Mouse (Mus musculus) erythroblast, embryonic 14.5 days (primary cell): ENCODE measurements around the gene Prss44. TPM values are rescaled to one million over a fixed set of nuclear protein-coding genes. Genes with fewer than 3 reads are reported as not detected.
"Not testable (repeated sequence)": the region's sequence is repeated elsewhere in the genome, so short reads cannot be mapped to it uniquely, and the experiment has no call there.

Experiments used
- H3K27me3 ChIP-seq: 2 replicates; pipeline ENCODE4 v1.6.1; 2012; ENCODE audit warnings: inconsistent platforms; ENCODE audit not compliant: control insufficient read depth
- H3K36me3 ChIP-seq: 2 replicates; pipeline ENCODE4 v1.6.1; 2012; ENCODE audit warnings: mild to moderate bottlenecking, inconsistent platforms; ENCODE audit not compliant: control insufficient read depth
- H3K4me1 ChIP-seq: 2 replicates; pipeline ENCODE4 v1.6.1; 2012; ENCODE audit warnings: inconsistent platforms; ENCODE audit not compliant: control insufficient read depth
- H3K4me3 ChIP-seq: replicated peaks from 2 replicates; pipeline ENCODE3; 2012; ENCODE audit warnings: moderate library complexity, mild to moderate bottlenecking, inconsistent platforms
- H3K9me3 ChIP-seq: 2 replicates; pipeline ENCODE4 v1.6.1; 2012; ENCODE audit warnings: low read length, inconsistent platforms, mixed read lengths; ENCODE audit not compliant: control insufficient read depth
- GATA1 ChIP-seq: IDR thresholded peaks from 2 replicates; pipeline ENCODE4 v1.6.1; 2012; ENCODE audit warnings: low read length, inconsistent platforms, mixed read lengths
- TAL1 ChIP-seq: IDR thresholded peaks from 3 replicates; pipeline ENCODE4 v1.6.1; 2012; ENCODE audit warnings: low read length, inconsistent platforms, mixed read lengths
- polyA plus RNA-seq: library from polyadenylated mRNA; stranded (reverse); fragments of >175 nt; gene quantifications from 2 replicates; pipeline ENCODE4 v1.2.3, GENCODE M21; 2012

Gene Prss44
- polyA plus RNA-seq, 1 experiment = 0.02 TPM

GRCm38 (mm10) chr9:110783611-110784010, 30.2 kb upstream of the Prss44 start:
- TF ChIP-seq GATA1 (no peak), TAL1 (no peak)
- Histone ChIP-seq H3K27me3 (peaks cover 29% of the 10 kb centered on the region), H3K4me3 (no peak overlapping the region), H3K36me3 (no peaks in the 10 kb centered on the region), H3K9me3 (peaks cover 2% of the 10 kb centered on the region), H3K4me1 (peaks cover 12% of the 10 kb centered on the region)

GRCm38 (mm10) chr9:110788169-110788568, 25.6 kb upstream of the Prss44 start:
- Histone ChIP-seq H3K4me1 (no peaks in the 10 kb centered on the region), H3K36me3 (no peaks in the 10 kb centered on the region), H3K27me3 (peaks cover under 1% of the 10 kb centered on the region; the same call in 1 of the 2 replicates), H3K4me3 (no peak overlapping the region), H3K9me3 (peaks cover 2% of the 10 kb centered on the region)
- TF ChIP-seq TAL1 = no peak
- TF ChIP-seq GATA1 = no peak

DNA sequence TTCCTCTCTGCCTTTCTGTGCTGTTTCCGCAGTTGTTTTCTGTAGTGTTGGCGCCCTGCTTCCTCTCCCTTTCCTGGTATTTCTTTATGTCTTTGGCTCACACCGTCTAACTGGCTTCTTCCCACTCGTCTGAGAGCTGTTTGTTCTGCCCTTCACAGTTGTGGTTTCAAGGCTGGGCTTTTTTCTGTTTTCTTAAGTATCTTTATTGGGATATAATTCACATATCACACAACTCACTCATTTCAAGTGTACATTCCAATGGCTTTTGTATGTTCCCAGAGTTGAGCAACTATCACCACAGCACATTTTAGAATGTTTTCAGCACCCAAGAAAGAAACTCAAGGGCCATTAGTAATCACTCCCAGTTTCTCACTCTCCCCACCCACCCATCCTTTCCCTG, 23.3 kb upstream of the Prss44 start:
- no peak for TF ChIP-seq TAL1
- TF ChIP-seq GATA1 = no peak
- H3K4me3 ChIP-seq = no peak overlapping the region
- H3K4me1 ChIP-seq = peaks cover 2% of the 10 kb centered on the region; the same call in 1 of the 2 replicates
- H3K9me3 ChIP-seq = peaks cover 2% of the 10 kb centered on the region
- no peaks in the 10 kb centered on the region for H3K27me3 ChIP-seq
- H3K36me3 ChIP-seq = no peaks in the 10 kb centered on the region

DNA sequence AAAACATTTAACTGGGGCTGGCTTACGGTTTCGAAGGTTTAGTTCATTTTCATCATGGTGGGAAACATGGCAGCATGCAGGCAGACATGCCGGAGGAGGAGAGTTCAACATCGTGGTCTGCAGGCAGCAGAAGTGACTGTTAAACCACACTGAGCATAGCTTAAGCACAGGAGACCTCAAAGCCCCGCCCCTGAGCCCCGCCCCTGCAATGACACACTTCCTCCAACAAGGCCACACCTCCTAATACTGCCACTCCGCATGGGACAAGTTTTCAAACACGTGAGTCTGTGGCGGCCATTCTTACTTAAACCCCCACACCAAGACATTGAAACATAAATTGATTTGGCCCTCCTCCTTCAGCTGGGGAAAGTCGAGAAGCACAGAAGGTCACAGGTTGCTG, 16.8 kb upstream of the Prss44 start:
- H3K9me3 ChIP-seq = no peaks in the 10 kb centered on the region
- peaks cover 2% of the 10 kb centered on the region; the same call in 1 of the 2 replicates for H3K4me1 ChIP-seq
- no peaks in the 10 kb centered on the region for H3K36me3 ChIP-seq
- TF ChIP-seq GATA1 (no peak), TAL1 (no peak)
- H3K27me3 ChIP-seq = no peaks in the 10 kb centered on the region
- H3K4me3 ChIP-seq = no peak overlapping the region

DNA sequence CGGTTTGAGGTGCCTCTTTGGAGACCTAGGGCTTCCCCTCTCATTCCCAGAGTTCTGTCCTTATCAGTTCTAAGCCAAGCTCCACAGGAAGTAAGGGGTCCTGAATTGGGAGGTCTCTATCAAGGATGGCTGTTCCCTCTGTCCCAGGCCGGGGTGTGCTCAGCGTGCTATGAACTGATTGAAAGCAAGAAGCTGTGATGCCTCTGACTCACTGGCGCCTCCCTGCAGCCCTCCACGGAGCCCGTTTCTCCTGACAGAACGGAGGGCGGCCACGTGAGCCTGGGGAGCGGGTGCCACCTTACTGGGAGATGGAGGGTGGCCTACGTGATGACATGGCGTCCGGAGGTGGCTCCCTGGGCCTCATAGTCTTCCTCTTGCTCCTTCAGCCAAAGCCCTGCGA, 15.9 kb upstream of the Prss44 start, which contains the start of gene Prss42:
Gene Prss42, plus strand, starts transcription at position 301 of the 400 bp plus-strand sequence.
- no peaks in the 10 kb centered on the region for H3K36me3 ChIP-seq
- TF ChIP-seq GATA1 (no peak), TAL1 (no peak)
- no peaks in the 10 kb centered on the region for H3K9me3 ChIP-seq
- no peak within 1 kb of the TSS for H3K4me3 ChIP-seq
- H3K27me3 ChIP-seq = no peaks in the 10 kb centered on the region
- H3K4me1 ChIP-seq = peaks cover 2% of the 10 kb centered on the region; the same call in 1 of the 2 replicates

- no peaks in the 10 kb centered on the region for H3K9me3 ChIP-seq
- TF ChIP-seq TAL1 = no peak
- TF ChIP-seq GATA1 = no peak
These were observed 12.8 kb upstream of the Prss44 start for GRCm38 (mm10) chr9:110800834-110801479.

DNA sequence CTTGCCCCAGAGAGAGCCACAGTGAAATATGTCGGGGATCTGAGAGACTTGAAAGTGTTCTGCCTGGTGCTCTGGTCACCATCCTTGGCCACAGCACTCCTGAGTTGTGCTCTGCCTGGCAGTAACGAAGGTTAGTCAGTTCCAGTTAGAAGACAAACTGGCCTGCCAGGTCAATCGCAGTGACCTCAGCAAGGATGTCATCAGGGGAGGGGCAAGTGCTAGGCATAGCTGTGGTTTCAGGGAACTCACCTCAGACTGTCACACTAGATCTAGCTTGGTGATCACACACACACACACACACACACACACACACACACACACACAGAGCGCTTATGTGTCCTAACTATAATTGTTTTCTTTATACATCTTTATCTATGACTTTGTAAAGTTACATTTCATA, 10.5 kb upstream of the Prss44 start:
- H3K36me3 ChIP-seq = no peaks in the 10 kb centered on the region
- H3K4me3 ChIP-seq = no peak overlapping the region
- TF ChIP-seq TAL1 (no peak), GATA1 (no peak)
- no peaks in the 10 kb centered on the region for H3K4me1 ChIP-seq
- H3K9me3 ChIP-seq = no peaks in the 10 kb centered on the region
- no peaks in the 10 kb centered on the region for H3K27me3 ChIP-seq

More at GRCm38 (mm10) chr9:110800834-110801479, 12.8 kb upstream of the Prss44 start:
- Histone ChIP-seq H3K4me3 (no peak overlapping the region), H3K36me3 (no peaks in the 10 kb centered on the region), H3K4me1 (no peaks in the 10 kb centered on the region), H3K27me3 (no peaks in the 10 kb centered on the region)

DNA sequence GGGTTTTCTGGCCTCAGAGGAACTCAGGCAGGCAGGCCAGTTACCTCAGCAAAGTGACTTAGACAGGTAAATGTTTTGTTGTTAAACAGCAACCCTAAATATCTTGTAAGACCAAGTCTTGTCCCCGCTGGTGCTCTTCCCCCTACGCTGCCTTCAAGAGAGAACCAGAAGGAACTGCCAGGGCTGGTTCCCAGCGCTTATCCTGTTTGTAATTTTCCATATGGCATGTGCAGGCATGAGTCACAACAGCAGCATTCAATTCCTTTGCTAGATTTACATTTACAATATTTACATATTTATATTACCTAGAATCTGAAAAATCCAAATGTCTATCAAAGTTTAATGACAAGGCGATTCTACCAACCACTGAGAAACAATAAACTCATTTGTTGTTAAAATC, 3.7 kb upstream of the Prss44 start:
- Histone ChIP-seq H3K9me3 (no peaks in the 10 kb centered on the region), H3K27me3 (peaks cover 5% of the 10 kb centered on the region), H3K4me3 (no peak overlapping the region), H3K36me3 (no peaks in the 10 kb centered on the region), H3K4me1 (peaks cover 3% of the 10 kb centered on the region)
- no peak for TF ChIP-seq GATA1

GRCm38 (mm10) chr9:110820546-110820945, 6.8 kb downstream of the Prss44 start:
- H3K9me3 ChIP-seq, H3K4me3 ChIP-seq, H3K27me3 ChIP-seq, H3K4me1 ChIP-seq, H3K36me3 ChIP-seq: not testable (repeated sequence)

GRCm38 (mm10) chr9:110821436-110821835, 7.6 kb downstream of the Prss44 start:
- no peaks in the 10 kb centered on the region for H3K9me3 ChIP-seq
- no peak overlapping the region for H3K4me3 ChIP-seq
- H3K4me1 ChIP-seq = no peaks in the 10 kb centered on the region
- H3K27me3 ChIP-seq = no peaks in the 10 kb centered on the region; the same call in 1 of the 2 replicates
- no peak for TF ChIP-seq GATA1
- no peak for TF ChIP-seq TAL1
- no peaks in the 10 kb centered on the region for H3K36me3 ChIP-seq
